Mouse (Mus musculus): Measurements from ENCODE around the gene Triml2. TPM values are rescaled to one million over a fixed set of nuclear protein-coding genes. Genes with fewer than 3 reads are reported as not detected.

Triml2 gene
- polyA plus RNA-seq (2012; ENCODE audit: low replicate concordance) = not detected in 2 replicates

GRCm38 (mm10) chr8:43180054-43180690 lies at the start of gene Triml2:
Gene Triml2 (plus strand): TSS chr8:43180541.

GRCm38 (mm10) chr8:43141386-43141785 lies 39.0 kb upstream of the Triml2 start, which contains the start of gene Triml1:
Gene Triml1 (minus strand): TSS chr8:43141486.

Other genes starting within 250 kb of the Triml2 start
- not detected in 2 replicates for gene Triml1, start 39.1 kb upstream of the Triml2 start, polyA plus RNA-seq (2012; ENCODE audit: low replicate concordance)
- not detected in 2 replicates for gene Zfp42, start 126.4 kb downstream of the Triml2 start, polyA plus RNA-seq (2012; ENCODE audit: low replicate concordance)